Mouse (Mus musculus) embryonic fibroblast, embryonic 13.5 days (primary cell): ENCODE measurements around the gene Stk32c. TPM values are rescaled to one million over a fixed set of nuclear protein-coding genes. Genes with fewer than 3 reads are reported as not detected.
A peak's percentile ranks its signal among the peaks of the same experiment; 100 is the strongest.

ENCODE experiments used
- H3K27ac ChIP-seq: 2 replicates; pipeline ENCODE4 v1.5.1; 2012; ENCODE audit warnings: low read length, control low read depth, inconsistent platforms; ENCODE audit not compliant: insufficient read depth
- H3K4me1 ChIP-seq: 2 replicates; pipeline ENCODE4 v1.6.1; 2011; ENCODE audit warnings: low read length; ENCODE audit not compliant: control insufficient read depth, insufficient read depth
- H3K4me3 ChIP-seq: 2 replicates; pipeline ENCODE4 v1.5.1; 2011; ENCODE audit warnings: mild to moderate bottlenecking, control low read depth, low read length; ENCODE audit not compliant: insufficient read depth
- CTCF ChIP-seq: IDR thresholded peaks from 2 replicates; pipeline ENCODE4 v1.5.1; 2011; ENCODE audit warnings: mild to moderate bottlenecking, control low read depth, low read length, moderate library complexity, borderline replicate concordance; ENCODE audit not compliant: insufficient read depth
- POLR2A ChIP-seq: IDR thresholded peaks from 2 replicates; pipeline ENCODE4 v1.6.1; 2011; ENCODE audit warnings: low read depth, mild to moderate bottlenecking, control low read depth, low read length, moderate library complexity
- polyA plus RNA-seq: library from polyadenylated mRNA; stranded (reverse); fragments of >200 nt; gene quantifications from 2 replicates; pipeline ENCODE4 v1.2.4, GENCODE M21; 2011; ENCODE audit warnings: low read depth; ENCODE audit not compliant: missing spikeins, insufficient read length

Stk32c gene
- polyA plus RNA-seq, 1 experiment = 0.46 TPM

- Histone ChIP-seq H3K27ac (peak overlapping the region; percentile 72), H3K4me1 (peaks cover 14% of the 10 kb centered on the region), H3K4me3 (peak overlapping the region; percentile 88)
- no peak for TF ChIP-seq POLR2A
- no peak for TF ChIP-seq CTCF
These were observed 35.7 kb upstream of the Stk32c start for GRCm38 (mm10) chr7:139248615-139249405.

GRCm38 (mm10) chr7:139247881-139248614 is 34.9 kb upstream of the Stk32c start, which contains the start of gene Pwwp2b:
Gene Pwwp2b (plus strand): TSS chr7:139248482.
- TF ChIP-seq POLR2A (peak; percentile 66), CTCF (no peak)
- H3K27ac ChIP-seq = peak within 1 kb of the TSS; percentile 94
- H3K4me3 ChIP-seq = peak within 1 kb of the TSS; percentile 88
- H3K4me1 ChIP-seq = peaks cover 14% of the 10 kb centered on the region

- Histone ChIP-seq H3K4me1 (peaks cover 14% of the 10 kb centered on the region), H3K27ac (peak overlapping the region; percentile 94), H3K4me3 (peak overlapping the region; percentile 80)
- no peak for TF ChIP-seq CTCF
- TF ChIP-seq POLR2A = 0 out of 2 replicates have a peak, but pooled peaks have one; percentile 38
These were observed 34.1 kb upstream of the Stk32c start for GRCm38 (mm10) chr7:139246931-139247880.

GRCm38 (mm10) chr7:139246086-139246485 is 33.0 kb upstream of the Stk32c start:
- H3K4me1 ChIP-seq = peaks cover 8% of the 10 kb centered on the region
- H3K4me3 ChIP-seq = no peak overlapping the region
- peak overlapping the region; percentile 94 for H3K27ac ChIP-seq
- TF ChIP-seq POLR2A (peak; percentile 20; the same call in 1 of the 2 replicates), CTCF (no peak)

GRCm38 (mm10) chr7:139239432-139239831 is 26.3 kb upstream of the Stk32c start:
- TF ChIP-seq POLR2A = no peak
- no peak for TF ChIP-seq CTCF
- Histone ChIP-seq H3K4me3 (no peak overlapping the region), H3K4me1 (peaks cover 4% of the 10 kb centered on the region; the same call in 1 of the 2 replicates)

GRCm38 (mm10) chr7:139235651-139236358 is 22.7 kb upstream of the Stk32c start:
- TF ChIP-seq POLR2A (no peak), CTCF (no peak)
- Histone ChIP-seq H3K4me1 (peaks cover 5% of the 10 kb centered on the region; the same call in 1 of the 2 replicates), H3K4me3 (no peak overlapping the region), H3K27ac (no peak overlapping the region)

More at GRCm38 (mm10) chr7:139239432-139239831, 26.3 kb upstream of the Stk32c start:
- no peak overlapping the region for H3K27ac ChIP-seq

- no peak overlapping the region for H3K27ac ChIP-seq
- H3K4me3 ChIP-seq = no peak overlapping the region
- H3K4me1 ChIP-seq = peaks cover 5% of the 10 kb centered on the region; the same call in 1 of the 2 replicates
- TF ChIP-seq POLR2A (peak; percentile 33; the same call in 1 of the 2 replicates), CTCF (no peak; the same call in 1 of the 2 replicates)
These were observed 21.5 kb upstream of the Stk32c start for GRCm38 (mm10) chr7:139234426-139235188.

- Histone ChIP-seq H3K4me1 (peaks cover 5% of the 10 kb centered on the region; the same call in 1 of the 2 replicates), H3K4me3 (no peak overlapping the region), H3K27ac (no peak overlapping the region)
- TF ChIP-seq POLR2A = peak; percentile 38; the same call in 1 of the 2 replicates
- peak; percentile 96 for TF ChIP-seq CTCF
These were observed 20.6 kb upstream of the Stk32c start for GRCm38 (mm10) chr7:139233714-139234113.
